Mouse (Mus musculus): Measurements from ENCODE around the gene Fastk.

The Fastk gene

DNA sequence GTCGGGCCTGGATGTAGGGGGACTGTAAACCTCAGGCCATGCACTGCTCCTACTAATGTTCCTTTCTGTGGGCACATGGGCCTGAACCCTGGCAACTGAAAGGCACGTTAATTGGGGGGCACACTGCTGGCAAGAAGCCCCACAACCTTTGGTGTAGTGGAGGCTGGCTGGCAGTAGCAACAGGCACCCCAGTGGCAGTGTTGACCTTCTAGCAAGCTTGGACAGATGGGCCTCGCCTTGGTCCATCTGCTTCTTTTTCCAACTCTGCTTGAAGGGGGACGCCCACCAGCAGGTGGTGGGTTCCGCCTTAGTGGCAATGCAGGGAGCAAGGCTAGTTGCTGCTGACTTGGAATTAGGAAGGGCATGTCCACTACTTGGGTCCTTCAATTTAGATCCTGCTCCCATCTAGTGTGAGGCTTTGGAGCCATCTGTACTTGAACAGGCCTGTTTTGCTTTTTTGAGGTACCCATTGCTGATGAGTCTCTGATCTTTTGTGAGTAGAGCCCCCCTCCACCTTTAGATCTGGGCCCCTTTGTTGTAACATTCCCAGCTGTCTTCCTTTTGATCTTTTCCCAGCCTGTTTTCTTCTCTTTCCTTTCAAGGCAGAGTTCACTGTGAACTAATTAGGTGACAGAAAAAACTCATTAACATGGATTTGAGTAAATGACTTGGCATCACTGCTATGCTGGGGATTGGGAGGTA, 8.3 kb upstream of the Fastk start:
- in situ Hi-C loops (cut with MseI, MboI) = no loop called here

- in situ Hi-C loops (cut with MseI, MboI) = no loop called here
Observed at GRCm38 (mm10) chr5:24452691-24453233, 7.7 kb upstream of the Fastk start.

GRCm38 (mm10) chr5:24452030-24452690, 7.1 kb upstream of the Fastk start, which contains the start of gene Agap3:
Gene Agap3, plus strand, starts transcription at chr5:24452177.
- in situ Hi-C loops (cut with MseI, MboI) = no loop called here

- in situ Hi-C loops (cut with MseI, MboI) = no loop called here
Observed at GRCm38 (mm10) chr5:24451264-24452029, 6.4 kb upstream of the Fastk start.

DNA sequence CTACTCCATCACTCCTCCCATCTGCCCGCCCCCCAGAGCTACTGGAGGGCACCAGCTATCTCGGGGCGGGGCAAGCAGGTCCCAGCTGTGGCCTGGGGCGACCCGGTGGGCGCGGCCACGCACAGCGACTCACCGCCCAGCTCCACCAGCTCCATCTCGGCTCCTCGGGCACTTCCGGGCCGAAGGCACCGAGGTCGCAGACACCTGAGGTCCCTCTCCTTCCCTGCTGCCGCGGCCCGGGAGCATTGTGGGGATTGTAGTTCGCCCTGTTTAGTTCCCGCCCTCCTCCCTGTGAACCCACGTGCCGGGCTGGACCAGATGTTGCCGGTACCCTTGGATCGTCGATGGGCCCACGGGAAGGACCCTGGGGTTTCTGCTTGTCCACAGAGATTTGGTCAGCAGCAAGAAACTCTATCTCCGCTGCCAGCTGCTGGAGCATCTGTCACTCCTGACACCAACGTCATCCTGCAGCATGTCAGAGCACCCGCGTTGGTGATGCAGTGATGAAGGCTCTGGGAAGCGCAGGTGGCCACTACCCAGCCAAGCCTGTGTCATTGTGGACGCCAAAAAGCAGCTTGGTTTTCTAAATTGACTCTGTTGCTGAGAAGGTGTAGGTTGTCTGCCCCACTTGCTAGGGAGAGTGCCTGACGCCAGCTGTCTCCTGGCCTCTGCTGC, 2.7 kb upstream of the Fastk start, which contains the start of gene Tmub1:
Gene Tmub1 (minus strand): TSS at position 231 of the 675 bp plus-strand sequence.
- in situ Hi-C loops (cut with MseI, MboI) = no loop called here

- in situ Hi-C loops (cut with MseI, MboI) = no loop called here
Observed at GRCm38 (mm10) chr5:24446630-24447029, 1.5 kb upstream of the Fastk start.

DNA sequence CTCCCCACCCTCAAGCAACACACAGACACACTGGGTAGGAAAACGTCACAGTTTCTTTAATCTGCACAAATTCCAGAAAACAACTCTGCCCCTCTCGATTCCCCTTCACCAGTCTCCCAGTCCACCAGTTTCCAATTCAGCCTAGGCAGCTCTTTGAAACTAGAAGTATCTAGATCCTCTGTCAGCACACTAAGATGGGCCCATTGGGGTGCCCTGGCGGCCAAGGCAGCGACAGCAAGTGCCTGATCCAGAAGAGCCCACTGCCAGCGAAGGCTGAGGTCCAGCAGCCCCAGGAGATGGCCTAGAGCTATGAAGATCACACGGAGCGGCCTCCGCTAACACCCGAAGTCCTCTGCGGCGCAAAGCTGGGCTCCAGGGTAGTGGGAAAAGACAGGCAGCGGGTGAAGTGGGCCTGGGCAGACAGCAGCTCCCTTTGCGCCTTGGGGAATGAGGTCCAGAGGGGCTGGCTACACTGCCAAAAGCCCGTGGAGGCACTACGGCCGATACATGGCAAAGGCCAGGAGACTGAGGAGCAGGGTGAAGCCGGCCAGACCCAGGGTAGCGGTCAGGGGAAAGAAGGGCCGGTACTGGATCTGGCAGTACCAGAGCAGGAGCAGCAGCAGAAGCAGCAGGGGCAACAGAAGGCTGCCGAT, 467 bp upstream of the Fastk start:
- in situ Hi-C loops (cut with MseI, MboI) = no loop called here

DNA sequence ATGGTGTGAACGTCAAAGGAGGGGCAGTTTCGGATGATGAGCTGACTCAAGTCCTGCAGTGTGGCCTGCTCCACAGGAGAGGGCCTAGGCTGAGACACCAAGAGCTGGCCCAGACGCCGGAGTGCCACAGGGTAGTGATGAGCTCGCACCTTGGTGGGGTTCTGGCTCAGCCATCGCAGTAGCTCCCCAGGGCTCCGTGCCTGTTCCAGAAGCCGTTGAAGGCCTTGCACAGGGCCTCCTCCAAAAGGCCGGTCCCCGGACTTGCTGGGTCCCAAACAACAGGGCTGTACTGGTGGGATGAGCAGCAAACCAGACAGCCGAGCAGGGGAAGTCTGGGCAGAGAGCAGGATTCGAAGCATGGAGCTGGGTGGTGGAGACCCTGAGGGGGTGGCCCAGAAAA, 1.2 kb downstream of the Fastk start:
- in situ Hi-C loops (cut with MseI, MboI) = no loop called here

GRCm38 (mm10) chr5:24443204-24443603, 1.9 kb downstream of the Fastk start:
- in situ Hi-C loops (cut with MseI, MboI) = no loop called here

- in situ Hi-C loops (cut with MseI, MboI) = no loop called here
Observed at GRCm38 (mm10) chr5:24442029-24442428, 3.1 kb downstream of the Fastk start.

DNA sequence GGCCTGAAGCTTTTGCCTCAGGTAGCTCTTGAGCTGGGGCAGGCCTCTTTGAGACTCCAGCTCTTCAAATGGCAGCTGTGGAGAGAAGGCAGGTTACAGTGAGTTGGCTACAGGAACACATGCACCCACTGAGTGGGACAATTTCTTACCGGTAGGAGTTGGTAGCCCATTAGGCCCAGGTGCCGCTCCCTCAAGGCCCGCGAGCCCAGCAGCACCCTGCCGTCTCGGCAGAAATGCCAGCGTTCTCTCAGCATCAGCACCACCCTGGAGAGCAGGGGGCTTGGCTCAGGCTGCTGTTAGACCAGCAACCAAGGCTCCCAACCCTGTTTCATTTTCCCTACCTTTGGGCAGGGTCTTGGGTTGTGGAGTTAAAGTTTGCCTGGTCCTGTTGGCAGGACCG, 3.9 kb downstream of the Fastk start:
- in situ Hi-C loops (cut with MseI, MboI) = no loop called here

DNA sequence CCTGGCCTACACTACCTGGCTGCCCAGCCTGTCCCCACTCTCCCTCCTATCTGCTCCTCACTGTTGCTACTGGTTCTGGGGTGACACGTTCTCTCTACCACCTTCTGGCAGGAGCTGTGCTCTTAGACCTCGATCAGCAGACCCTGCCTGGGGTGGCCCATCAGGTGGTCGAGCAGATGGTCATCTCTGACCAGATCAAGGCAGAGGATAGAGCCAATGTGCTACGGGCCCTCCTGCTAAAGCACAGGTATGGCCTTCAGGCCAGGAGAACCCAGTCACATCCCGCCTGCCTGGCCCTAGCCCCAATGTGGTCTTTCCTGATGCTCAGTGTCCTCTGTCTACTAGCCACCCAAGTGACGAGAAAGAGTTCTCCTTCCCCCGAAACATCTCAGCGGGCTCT, 11.1 kb downstream of the Fastk start:
- in situ Hi-C loops (cut with MseI, MboI) = no loop called here

DNA sequence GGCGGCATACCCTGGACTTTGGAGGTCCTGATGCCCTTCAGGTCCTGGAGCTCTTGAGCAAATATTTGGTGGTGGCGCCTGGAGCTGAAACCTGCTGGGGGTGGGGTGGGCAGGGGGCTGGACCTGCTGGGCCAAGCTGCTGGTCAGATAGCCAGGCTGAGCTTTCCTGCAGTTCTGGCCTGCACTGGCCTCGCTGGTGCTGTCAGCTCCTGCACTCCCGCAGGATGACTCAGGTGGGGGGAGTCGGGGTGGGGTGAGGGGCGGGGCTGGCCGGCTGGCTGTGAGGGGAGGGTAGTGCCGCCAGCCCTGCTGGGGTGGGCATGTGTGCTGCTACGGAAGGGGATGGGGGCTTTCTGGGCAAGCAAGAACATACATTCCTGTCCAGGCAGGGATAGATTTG, 16.5 kb downstream of the Fastk start:
- in situ Hi-C loops (cut with MseI, MboI) = no loop called here

GRCm38 (mm10) chr5:24427981-24428402, 17.1 kb downstream of the Fastk start:
- in situ Hi-C loops (cut with MseI, MboI) = no loop called here

- in situ Hi-C loops (cut with MseI, MboI) = no loop called here
Observed at GRCm38 (mm10) chr5:24427285-24427633, 17.8 kb downstream of the Fastk start.

DNA sequence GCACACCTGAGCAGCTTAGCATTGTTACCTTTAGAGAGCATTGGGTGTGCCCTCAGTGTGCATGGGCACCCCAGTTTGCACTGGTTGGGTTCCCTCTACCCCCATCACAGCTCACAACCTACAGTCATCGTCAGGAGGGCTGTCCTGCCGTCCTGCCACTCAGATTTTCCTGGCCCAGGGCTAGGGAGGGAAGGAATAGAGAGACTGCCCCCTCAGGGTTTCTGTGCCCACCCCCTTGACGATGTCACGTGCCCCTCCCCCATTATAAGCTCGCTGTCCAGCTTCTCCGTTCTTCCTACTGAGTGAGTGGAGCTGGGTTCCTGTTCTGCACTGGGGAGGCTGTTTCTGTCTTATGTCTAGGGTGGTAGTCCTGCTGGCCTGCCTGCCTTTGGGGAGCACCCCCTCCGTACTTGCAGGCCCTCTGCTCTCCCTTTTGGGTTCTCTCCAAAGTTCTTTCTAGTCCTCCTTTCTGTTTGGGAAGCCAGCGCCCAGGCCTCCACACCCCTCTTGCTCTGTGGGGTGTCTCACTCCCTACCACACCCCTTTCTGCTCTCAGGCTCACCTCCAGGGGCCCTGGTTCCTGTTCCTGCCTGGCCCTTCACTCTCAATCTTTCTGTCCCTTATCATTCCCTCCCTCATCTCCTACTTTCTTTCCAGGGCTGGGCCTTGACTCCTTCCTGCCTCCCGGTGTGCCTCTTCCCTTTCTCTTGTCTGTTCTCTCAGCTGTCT, 18.4 kb downstream of the Fastk start:
- in situ Hi-C loops (cut with MseI, MboI) = no loop called here

DNA sequence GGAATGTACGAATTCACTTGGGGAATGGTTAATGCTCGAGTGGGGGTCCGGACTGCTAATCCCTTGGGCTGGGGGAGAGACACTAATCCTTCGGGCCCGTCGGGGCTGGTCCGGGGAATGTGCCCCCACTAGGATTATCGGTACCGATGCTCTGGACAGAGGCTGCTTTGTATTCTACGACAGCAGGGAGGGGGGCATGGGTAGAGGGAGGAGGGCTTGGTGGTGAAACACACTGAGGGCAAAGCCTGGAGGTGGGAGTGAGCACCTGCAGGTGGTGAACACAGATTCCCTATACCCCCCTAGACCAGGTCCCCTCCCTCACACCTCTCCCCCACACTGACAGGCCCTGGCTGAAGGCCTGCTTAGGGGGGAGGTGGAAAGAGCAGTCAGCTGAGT, 19.1 kb downstream of the Fastk start:
- in situ Hi-C loops (cut with MseI, MboI) = no loop called here

- in situ Hi-C loops (cut with MseI, MboI) = no loop called here
Observed at GRCm38 (mm10) chr5:24425421-24426036, 19.6 kb downstream of the Fastk start.

GRCm38 (mm10) chr5:24424861-24425411, 20.2 kb downstream of the Fastk start:
- in situ Hi-C loops (cut with MseI, MboI) = no loop called here

Data from mouse trophoblast stem cell (cell line).